Mouse (Mus musculus): Measurements from ENCODE around the gene Megf8. TPM values are rescaled to one million over a fixed set of nuclear protein-coding genes. Genes with fewer than 3 reads are reported as not detected.
"Not testable (repeated sequence)": the region's sequence is repeated elsewhere in the genome, so short reads cannot be mapped to it uniquely, and the experiment has no call there.

The Megf8 gene
- polyA plus RNA-seq, 1 experiment from 2014 or later = 11.4 TPM

GRCm38 (mm10) chr7:25393451-25394210 lies 76.7 kb downstream of the Megf8 start:
- H3K27me3 ChIP-seq (replicated peaks; ENCODE audit: control insufficient read depth, insufficient read depth, low read length) = no peaks in the 10 kb centered on the region
- 0 out of 2 replicates have a peak overlapping the region, but pooled peaks have one; percentile 5 for H3K9ac ChIP-seq (ENCODE audit: low read length)
- DNase-seq (ENCODE audit: low spot score) (no peak), ATAC-seq (replicated peaks; ENCODE audit: low FRiP score, low TSS enrichment, low read depth) (no peak)
- peak overlapping the region; percentile 62 for H3K4me2 ChIP-seq (ENCODE audit: low read length)
- H3K36me3 ChIP-seq (ENCODE audit: control insufficient read depth, insufficient read depth, low read length) = no peaks in the 10 kb centered on the region
- peaks cover 32% of the 10 kb centered on the region for H3K4me1 ChIP-seq (replicated peaks; ENCODE audit: control insufficient read depth, insufficient read depth, low read length)
- no peaks in the 10 kb centered on the region for H3K9me3 ChIP-seq (ENCODE audit: control insufficient read depth, low read length)
- 0 out of 2 replicates have a peak overlapping the region, but pooled peaks have one; percentile 70 for H3K4me3 ChIP-seq (ENCODE audit: low read depth, low read length)
- no peak overlapping the region for H3K27ac ChIP-seq (ENCODE audit: low read depth)
- WGBS = 81% methylated on average over 8 of the region's 8 CpGs

DNA sequence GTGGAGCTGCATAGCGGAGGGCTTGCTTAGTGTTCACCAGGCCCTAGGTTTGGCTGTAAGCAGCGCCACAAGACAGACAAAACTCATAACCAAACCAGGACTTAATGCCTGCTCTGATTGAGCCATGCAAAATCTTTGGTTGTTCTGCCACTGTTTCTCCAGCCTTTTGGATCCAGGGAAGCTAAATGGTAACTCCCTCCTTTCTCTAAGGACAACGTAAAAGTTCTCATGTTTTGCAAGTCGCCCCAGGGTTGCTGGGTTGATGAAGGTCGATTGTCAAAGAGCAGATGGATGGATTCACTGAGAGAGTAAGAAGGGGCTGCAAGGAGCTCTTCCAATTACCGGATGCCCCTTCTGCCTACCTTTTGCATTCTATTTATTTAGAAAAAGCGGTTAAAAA lies 77.8 kb downstream of the Megf8 start:
- Histone ChIP-seq H3K27ac (ENCODE audit: low read depth) (no peak overlapping the region; the same call in 1 of the 2 replicates), H3K4me1 (replicated peaks; ENCODE audit: control insufficient read depth, insufficient read depth, low read length) (peaks cover 30% of the 10 kb centered on the region), H3K27me3 (replicated peaks; ENCODE audit: control insufficient read depth, insufficient read depth, low read length) (no peaks in the 10 kb centered on the region), H3K4me3 (ENCODE audit: low read depth, low read length) (peak overlapping the region; percentile 70), H3K4me2 (ENCODE audit: low read length) (peak overlapping the region; percentile 62), H3K9me3 (ENCODE audit: control insufficient read depth, low read length) (no peaks in the 10 kb centered on the region), H3K9ac (ENCODE audit: low read length) (peak overlapping the region; percentile 58), H3K36me3 (ENCODE audit: control insufficient read depth, insufficient read depth, low read length) (no peaks in the 10 kb centered on the region)
- DNase-seq (ENCODE audit: low spot score) (no peak), ATAC-seq (replicated peaks; ENCODE audit: low FRiP score, low TSS enrichment, low read depth) (no peak)
- WGBS = 12% methylated on average over 7 of the region's 7 CpGs

DNA sequence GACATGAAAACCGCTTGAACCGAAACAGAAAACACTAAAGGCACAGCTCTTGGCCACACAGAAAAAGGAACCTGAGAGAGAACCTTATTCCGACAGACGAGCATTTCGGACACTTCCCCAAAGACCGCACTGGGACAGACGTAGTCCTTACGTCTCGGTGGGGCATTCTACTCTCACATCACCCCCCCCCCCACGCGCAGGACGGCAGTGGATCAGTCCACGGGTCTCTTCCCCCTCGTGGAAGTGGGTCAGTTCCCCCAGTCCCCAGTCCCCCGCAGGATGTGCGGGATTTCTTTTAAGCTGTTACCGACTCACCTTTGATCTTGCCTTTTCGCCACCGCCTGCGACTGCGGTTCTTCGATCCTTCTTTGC lies 78.2 kb downstream of the Megf8 start:
- ATAC-seq (replicated peaks; ENCODE audit: low FRiP score, low TSS enrichment, low read depth) = peak; percentile 44
- DNase-seq (ENCODE audit: low spot score) = no peak

GRCm38 (mm10) chr7:25395558-25396521 lies 78.9 kb downstream of the Megf8 start:
- ATAC-seq (replicated peaks; ENCODE audit: low FRiP score, low TSS enrichment, low read depth) (peak; percentile 96), DNase-seq (ENCODE audit: low spot score) (peak; percentile 98)
- Histone ChIP-seq H3K27me3 (replicated peaks; ENCODE audit: control insufficient read depth, insufficient read depth, low read length) (no peaks in the 10 kb centered on the region), H3K4me3 (ENCODE audit: low read depth, low read length) (peak overlapping the region; percentile 70), H3K9ac (ENCODE audit: low read length) (peak overlapping the region; percentile 58), H3K4me2 (ENCODE audit: low read length) (peak overlapping the region; percentile 62), H3K9me3 (ENCODE audit: control insufficient read depth, low read length) (no peaks in the 10 kb centered on the region), H3K36me3 (ENCODE audit: control insufficient read depth, insufficient read depth, low read length) (no peaks in the 10 kb centered on the region), H3K4me1 (replicated peaks; ENCODE audit: control insufficient read depth, insufficient read depth, low read length) (peaks cover 19% of the 10 kb centered on the region), H3K27ac (ENCODE audit: low read depth) (peak overlapping the region; percentile 51; the same call in 1 of the 2 replicates)
- WGBS = 8% methylated on average over 49 of the region's 52 CpGs

More for the DNA sequence above, 78.2 kb downstream of the Megf8 start:
- Histone ChIP-seq H3K4me2 (ENCODE audit: low read length) (peak overlapping the region; percentile 62), H3K27me3 (replicated peaks; ENCODE audit: control insufficient read depth, insufficient read depth, low read length) (no peaks in the 10 kb centered on the region), H3K4me1 (replicated peaks; ENCODE audit: control insufficient read depth, insufficient read depth, low read length) (peaks cover 26% of the 10 kb centered on the region), H3K9me3 (ENCODE audit: control insufficient read depth, low read length) (no peaks in the 10 kb centered on the region), H3K36me3 (ENCODE audit: control insufficient read depth, insufficient read depth, low read length) (no peaks in the 10 kb centered on the region), H3K4me3 (ENCODE audit: low read depth, low read length) (peak overlapping the region; percentile 70), H3K27ac (ENCODE audit: low read depth) (no peak overlapping the region; the same call in none of the 2 replicates), H3K9ac (ENCODE audit: low read length) (peak overlapping the region; percentile 58)
- 1% methylated on average over 22 of the region's 22 CpGs for WGBS

DNA sequence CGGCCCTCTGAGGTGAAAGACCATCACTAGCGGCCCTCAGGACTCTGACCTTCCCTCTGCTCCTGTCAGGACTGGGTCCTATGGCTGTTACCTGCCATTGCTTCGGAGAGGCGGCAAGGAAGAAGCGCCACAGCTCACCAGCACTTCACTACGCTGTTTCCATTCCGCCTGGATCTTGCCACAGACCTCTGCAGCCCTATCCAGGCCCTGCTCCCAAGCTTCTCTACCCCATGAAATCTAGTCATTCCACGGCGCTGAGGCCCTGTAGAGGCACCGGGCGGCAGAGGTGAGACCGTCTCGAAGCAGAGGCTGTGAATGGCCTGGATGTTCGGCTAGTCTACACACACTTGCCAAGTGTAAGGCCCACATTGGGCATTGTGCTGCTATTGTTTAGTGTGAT lies 79.7 kb downstream of the Megf8 start:
- peaks cover 19% of the 10 kb centered on the region for H3K4me1 ChIP-seq (replicated peaks; ENCODE audit: control insufficient read depth, insufficient read depth, low read length)
- WGBS = 90% methylated on average over 14 of the region's 14 CpGs
- H3K9ac ChIP-seq (ENCODE audit: low read length) = no peak overlapping the region
- H3K27ac ChIP-seq (ENCODE audit: low read depth) = no peak overlapping the region
- DNase-seq (ENCODE audit: low spot score) (no peak), ATAC-seq (replicated peaks; ENCODE audit: low FRiP score, low TSS enrichment, low read depth) (no peak)
- H3K27me3 ChIP-seq (replicated peaks; ENCODE audit: control insufficient read depth, insufficient read depth, low read length) = no peaks in the 10 kb centered on the region
- no peaks in the 10 kb centered on the region for H3K36me3 ChIP-seq (ENCODE audit: control insufficient read depth, insufficient read depth, low read length)
- peak overlapping the region; percentile 62; the same call in 1 of the 2 replicates for H3K4me2 ChIP-seq (ENCODE audit: low read length)
- H3K9me3 ChIP-seq (ENCODE audit: control insufficient read depth, low read length) = no peaks in the 10 kb centered on the region
- H3K4me3 ChIP-seq (ENCODE audit: low read depth, low read length) = no peak overlapping the region

DNA sequence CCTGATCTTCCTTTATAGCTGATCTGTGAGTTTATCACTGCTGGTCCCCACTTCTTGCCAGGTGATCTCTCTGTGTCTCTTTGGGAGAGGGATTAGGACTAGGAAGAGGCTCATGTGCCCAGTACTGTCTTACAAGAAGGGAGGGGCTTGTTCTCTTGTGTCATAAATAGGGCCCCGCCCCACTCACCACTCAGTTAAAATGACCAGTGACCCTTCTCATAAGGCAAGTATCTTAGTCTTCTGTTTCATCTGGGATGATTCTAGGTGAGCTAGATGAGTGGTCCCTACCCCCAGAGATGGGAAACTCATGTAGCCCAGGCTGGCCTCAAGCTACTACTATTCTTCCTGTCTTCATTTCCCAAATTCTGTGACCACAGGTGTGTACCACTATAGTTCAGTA lies 81.6 kb downstream of the Megf8 start, which contains the start of gene Lipe:
TSS of gene Lipe (minus strand) at position 101 of the 400 bp plus-strand sequence.
- ATAC-seq (replicated peaks; ENCODE audit: low FRiP score, low TSS enrichment, low read depth) (no peak), DNase-seq (ENCODE audit: low spot score) (no peak)
- no peaks in the 10 kb centered on the region for H3K27me3 ChIP-seq (replicated peaks; ENCODE audit: control insufficient read depth, insufficient read depth, low read length)
- no peaks in the 10 kb centered on the region for H3K9me3 ChIP-seq (ENCODE audit: control insufficient read depth, low read length)
- 100% methylated on average over 1 of the region's 1 CpGs for WGBS
- H3K4me1 ChIP-seq (replicated peaks; ENCODE audit: control insufficient read depth, insufficient read depth, low read length) = peaks cover 19% of the 10 kb centered on the region
- H3K9ac ChIP-seq (ENCODE audit: low read length) = no peak within 1 kb of the TSS
- no peak within 1 kb of the TSS for H3K27ac ChIP-seq (ENCODE audit: low read depth)
- no peak within 1 kb of the TSS for H3K4me2 ChIP-seq (ENCODE audit: low read length)
- no peaks in the 10 kb centered on the region for H3K36me3 ChIP-seq (ENCODE audit: control insufficient read depth, insufficient read depth, low read length)
- H3K4me3 ChIP-seq (ENCODE audit: low read depth, low read length) = no peak within 1 kb of the TSS

DNA sequence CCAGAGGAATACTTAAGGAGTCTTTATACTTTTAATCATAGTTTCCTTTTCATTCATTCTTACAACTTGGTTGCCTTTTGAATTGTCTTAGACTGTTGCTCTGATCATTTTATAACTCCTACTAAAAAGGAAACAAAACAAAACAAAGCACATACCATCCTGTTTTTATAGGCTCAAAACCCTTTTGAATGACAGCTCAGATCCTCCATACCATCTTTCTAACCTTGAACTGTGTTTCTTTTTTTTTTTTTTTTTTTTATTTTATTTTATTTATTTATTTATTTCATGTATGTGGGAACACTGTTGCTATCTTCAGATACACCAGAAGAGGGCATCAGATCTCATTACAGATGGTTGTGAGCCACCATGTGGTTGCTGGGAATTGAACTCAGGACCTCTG lies 82.1 kb downstream of the Megf8 start:
- H3K36me3 ChIP-seq (ENCODE audit: control insufficient read depth, insufficient read depth, low read length); H3K4me3 ChIP-seq (ENCODE audit: low read depth, low read length); ATAC-seq (replicated peaks; ENCODE audit: low FRiP score, low TSS enrichment, low read depth); H3K27ac ChIP-seq (ENCODE audit: low read depth); H3K27me3 ChIP-seq (replicated peaks; ENCODE audit: control insufficient read depth, insufficient read depth, low read length); H3K9me3 ChIP-seq (ENCODE audit: control insufficient read depth, low read length); DNase-seq (ENCODE audit: low spot score); H3K4me2 ChIP-seq (ENCODE audit: low read length); H3K9ac ChIP-seq (ENCODE audit: low read length): not testable (repeated sequence)
- peaks cover 15% of the 10 kb centered on the region for H3K4me1 ChIP-seq (replicated peaks; ENCODE audit: control insufficient read depth, insufficient read depth, low read length)

DNA sequence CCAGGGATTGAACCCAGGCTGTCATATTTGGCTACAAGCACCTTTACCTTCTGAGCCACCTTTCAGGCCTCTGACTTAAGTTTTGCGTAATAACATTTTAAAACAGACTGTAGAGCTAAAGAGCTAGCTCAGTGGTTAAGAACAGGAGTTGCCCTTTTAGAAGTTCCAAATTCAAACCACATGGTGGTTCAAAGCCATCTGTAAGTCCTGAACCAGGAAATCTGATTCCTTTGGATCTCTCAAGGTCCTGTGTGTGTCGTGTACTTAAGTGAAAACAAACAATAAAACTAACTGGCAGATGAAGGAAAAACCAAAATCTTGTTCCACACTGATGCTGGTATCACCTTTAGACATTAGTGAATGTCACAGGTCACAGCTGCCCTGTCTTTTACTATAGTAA lies 84.6 kb downstream of the Megf8 start:
- no peaks in the 10 kb centered on the region for H3K9me3 ChIP-seq (ENCODE audit: control insufficient read depth, low read length)
- H3K9ac ChIP-seq (ENCODE audit: low read length) = no peak overlapping the region
- WGBS = 54% methylated on average over 2 of the region's 2 CpGs
- H3K4me3 ChIP-seq (ENCODE audit: low read depth, low read length) = no peak overlapping the region
- H3K4me2 ChIP-seq (ENCODE audit: low read length) = no peak overlapping the region
- no peaks in the 10 kb centered on the region for H3K27me3 ChIP-seq (replicated peaks; ENCODE audit: control insufficient read depth, insufficient read depth, low read length)
- no peaks in the 10 kb centered on the region for H3K36me3 ChIP-seq (ENCODE audit: control insufficient read depth, insufficient read depth, low read length)
- DNase-seq (ENCODE audit: low spot score) = no peak
- H3K4me1 ChIP-seq (replicated peaks; ENCODE audit: control insufficient read depth, insufficient read depth, low read length) = 0 out of 2 replicates have a peak, but pooled peaks cover under 1% of the 10 kb centered on the region
- ATAC-seq (replicated peaks; ENCODE audit: low FRiP score, low TSS enrichment, low read depth) = no peak
- H3K27ac ChIP-seq (ENCODE audit: low read depth) = no peak overlapping the region

Data from intestine, embryonic 14.5 days (tissue).